Mouse (Mus musculus): ENCODE results near the gene Oas1h.
"Not testable (repeated sequence)": the region's sequence is repeated elsewhere in the genome, so short reads cannot be mapped to it uniquely, and the experiment has no call there.

- TF ChIP-seq POLR2A (IDR thresholded peaks at IDR 0.05; ENCODE audit: borderline replicate concordance, extremely low read depth, low read depth, low read length); CTCF (IDR thresholded peaks at IDR 0.05; ENCODE audit: insufficient read depth, low read length): not testable (repeated sequence)
These were observed 16.2 kb downstream of the Oas1h start for GRCm38 (mm10) chr5:120877407-120877806.
